Mouse (Mus musculus): ENCODE results near the gene Akna. TPM values are rescaled to one million over a fixed set of nuclear protein-coding genes. Genes with fewer than 3 reads are reported as not detected.

Akna gene
- polyA plus RNA-seq, 1 experiment from 2014 or later: 4.7 TPM

- ChIA-PET POLR2A (interaction anchor here (1.7 kb wide), 1 partner anchor 11 kb away, joined by 4 read pairs; no protein-coding TSS in a partner anchor), CTCF (no interaction called here)
- in situ Hi-C loops (cut with MboI; ENCODE audit: low pct_unique_long_range_greater_than_20kb): no loop called here
- no peak for DNase-seq (ENCODE audit: low read depth, low spot score)
- H3K27me3 ChIP-seq: no peaks in the 10 kb centered on the region
- no peak for ATAC-seq
- TF ChIP-seq CTCF (IDR thresholded peaks at IDR 0.05): no peak
These were observed 27.9 kb upstream of the Akna start for GRCm38 (mm10) chr4:63431098-63431497.

DNA sequence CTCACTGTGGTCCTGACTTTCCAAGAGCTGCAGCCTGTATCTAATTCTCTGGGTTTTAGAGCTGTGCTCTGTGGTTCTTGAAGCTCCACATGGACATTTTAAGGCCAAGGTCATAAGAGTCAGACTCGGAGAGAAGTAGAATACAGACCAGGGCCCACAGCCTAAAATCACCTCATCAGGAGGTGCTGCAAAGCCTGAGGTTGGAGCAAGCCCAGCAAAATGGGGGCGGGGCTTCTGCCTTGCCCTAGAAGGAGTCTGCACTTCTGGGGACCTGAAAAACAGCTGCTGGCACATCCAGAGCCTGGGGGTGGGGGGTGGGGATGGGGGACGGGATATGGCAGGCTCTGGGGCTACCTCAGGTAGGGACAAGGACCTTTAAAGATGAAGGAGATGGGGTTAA, 27.2 kb upstream of the Akna start:
- no peak for DNase-seq (ENCODE audit: low read depth, low spot score)
- CTCF ChIA-PET: no interaction called here

DNA sequence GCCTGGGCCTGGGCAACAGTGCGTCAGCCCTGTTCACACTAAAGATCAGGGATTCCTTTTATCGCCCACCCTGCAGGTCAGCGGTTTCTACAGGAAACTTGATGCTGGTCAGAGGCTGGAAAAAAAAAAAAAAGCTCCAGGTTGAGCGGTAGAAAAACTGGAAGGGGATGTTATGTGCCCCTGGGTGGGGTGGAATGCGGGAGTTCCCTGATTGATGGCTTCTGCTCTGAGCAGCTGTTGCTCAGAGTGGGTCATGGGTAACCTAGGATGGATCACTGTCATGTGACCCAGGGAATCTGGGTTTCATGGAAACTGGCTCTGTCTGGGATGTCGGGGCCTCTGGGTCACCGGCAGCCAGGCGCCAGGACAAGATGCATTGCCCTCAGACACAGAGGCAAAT, 23.2 kb upstream of the Akna start:
- in situ Hi-C loops (cut with MboI; ENCODE audit: low pct_unique_long_range_greater_than_20kb): no loop called here
- ChIA-PET CTCF (interaction anchor here (1.6 kb wide), 1 partner anchor 15 kb away, joined by 3 read pairs; no protein-coding TSS in a partner anchor), POLR2A (interaction anchor here (0.7 kb wide), 1 partner anchor 51 kb away, joined by 5 read pairs; no protein-coding TSS in a partner anchor)
- DNase-seq (ENCODE audit: low read depth, low spot score) (no peak), ATAC-seq (no peak)
- H3K27me3 ChIP-seq: no peaks in the 10 kb centered on the region
- no peak for TF ChIP-seq CTCF (IDR thresholded peaks at IDR 0.05)

More for the DNA sequence above, 27.2 kb upstream of the Akna start:
- in situ Hi-C loops (cut with MboI; ENCODE audit: low pct_unique_long_range_greater_than_20kb): no loop called here
- ATAC-seq: no peak
- POLR2A ChIA-PET: interaction anchor here (0.5 to 1.7 kb wide), 2 partner anchors 10 to 123 kb away, joined by 4 to 6 read pairs; no protein-coding TSS in a partner anchor
- TF ChIP-seq CTCF (IDR thresholded peaks at IDR 0.05): no peak
- H3K27me3 ChIP-seq: no peaks in the 10 kb centered on the region

GRCm38 (mm10) chr4:63423811-63424210, 20.7 kb upstream of the Akna start:
- ChIA-PET CTCF (interaction anchor here (1.4 kb wide), 1 partner anchor 16 kb away, joined by 3 read pairs; no protein-coding TSS in a partner anchor), POLR2A (interaction anchor here (0.6 kb wide), 1 partner anchor 21 kb away, joined by 4 read pairs; no protein-coding TSS in a partner anchor)
- in situ Hi-C loops (cut with MboI; ENCODE audit: low pct_unique_long_range_greater_than_20kb): loop anchor here (25.0 kb wide), 1 partner anchor 1063 kb away; no protein-coding TSS in a partner anchor
- no peak for TF ChIP-seq CTCF (IDR thresholded peaks at IDR 0.05)
- ATAC-seq (no peak), DNase-seq (ENCODE audit: low read depth, low spot score) (no peak)
- no peaks in the 10 kb centered on the region for H3K27me3 ChIP-seq

DNA sequence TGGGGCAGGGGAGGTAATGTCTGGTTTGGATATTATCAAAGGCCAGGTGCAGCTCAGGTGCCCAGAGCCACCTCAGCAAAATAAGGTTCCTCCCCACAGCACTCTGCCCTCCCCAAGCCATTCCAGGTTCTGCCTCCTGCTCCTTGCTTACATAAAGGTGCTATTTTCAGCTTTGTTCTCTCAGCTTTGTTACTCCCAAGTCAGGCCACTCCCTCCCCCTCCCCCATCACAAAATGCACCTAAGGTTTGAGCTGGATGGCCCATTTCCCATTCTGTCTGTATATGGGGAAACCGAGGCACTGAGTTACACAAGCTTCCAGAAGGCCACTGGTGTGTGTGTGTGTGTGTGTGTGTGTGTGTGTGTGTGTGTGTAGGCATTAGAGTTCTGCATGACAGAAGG, 20.1 kb upstream of the Akna start:
- no peak for TF ChIP-seq CTCF (IDR thresholded peaks at IDR 0.05)
- DNase-seq (ENCODE audit: low read depth, low spot score) (no peak), ATAC-seq (no peak)
- in situ Hi-C loops (cut with MboI; ENCODE audit: low pct_unique_long_range_greater_than_20kb): loop anchor here (25.0 kb wide), 1 partner anchor 1064 kb away; no protein-coding TSS in a partner anchor
- ChIA-PET POLR2A (interaction anchor here (0.6 kb wide), 1 partner anchor 20 kb away, joined by 4 read pairs; no protein-coding TSS in a partner anchor), CTCF (interaction anchor here (1.4 kb wide), 1 partner anchor 15 kb away, joined by 3 read pairs; no protein-coding TSS in a partner anchor)
- H3K27me3 ChIP-seq: no peaks in the 10 kb centered on the region

DNA sequence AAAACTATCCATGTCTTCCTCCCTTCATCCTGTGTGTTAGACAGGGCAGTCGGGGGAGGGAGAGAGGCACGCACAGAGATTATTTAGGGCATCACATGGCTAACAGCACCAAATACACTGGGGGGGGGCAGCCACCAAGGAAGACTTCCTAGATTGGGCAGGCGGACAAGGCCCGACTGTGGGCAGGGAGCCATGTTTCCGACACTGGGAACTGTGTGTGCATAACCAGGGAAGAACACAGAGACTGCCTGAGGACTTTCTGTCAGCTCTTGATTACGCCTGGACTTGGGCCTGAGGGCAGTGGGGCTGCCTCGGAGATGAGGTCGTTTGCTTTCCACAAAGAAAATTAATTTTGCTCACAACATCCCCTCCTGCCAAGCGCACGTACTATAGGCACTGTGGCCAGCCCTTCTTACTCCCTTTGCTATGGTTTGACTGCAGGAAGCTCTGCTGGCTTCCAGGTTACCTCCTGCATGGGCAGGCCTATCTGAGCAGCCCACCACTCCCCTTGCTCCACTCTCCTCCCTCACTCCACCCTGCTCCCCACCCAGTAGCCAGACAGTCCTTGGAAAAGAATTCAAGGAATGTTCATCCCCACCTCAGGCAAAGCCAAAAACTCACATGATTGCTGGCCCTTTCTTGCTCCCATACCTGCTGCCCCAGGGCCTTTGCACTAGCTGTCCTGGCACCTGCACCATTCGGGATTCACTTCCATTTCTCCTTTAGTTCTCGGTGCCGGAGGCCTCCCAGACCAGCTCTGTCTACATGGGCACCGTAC, 17.2 kb upstream of the Akna start:
- in situ Hi-C loops (cut with MboI; ENCODE audit: low pct_unique_long_range_greater_than_20kb): loop anchor here (25.0 kb wide), 1 partner anchor 1067 kb away; no protein-coding TSS in a partner anchor
- DNase-seq (ENCODE audit: low read depth, low spot score) (no peak), ATAC-seq (no peak)
- ChIA-PET CTCF (interaction anchor here (1.2 kb wide), 1 partner anchor 78 kb away, joined by 3 read pairs; no protein-coding TSS in a partner anchor), POLR2A (interaction anchor here (1.2 to 1.3 kb wide), 2 partner anchors 10 to 75 kb away, joined by 3 to 4 read pairs; partner anchors contain the start of gene Whrn)
- no peaks in the 10 kb centered on the region for H3K27me3 ChIP-seq
- no peak for TF ChIP-seq CTCF (IDR thresholded peaks at IDR 0.05)

DNA sequence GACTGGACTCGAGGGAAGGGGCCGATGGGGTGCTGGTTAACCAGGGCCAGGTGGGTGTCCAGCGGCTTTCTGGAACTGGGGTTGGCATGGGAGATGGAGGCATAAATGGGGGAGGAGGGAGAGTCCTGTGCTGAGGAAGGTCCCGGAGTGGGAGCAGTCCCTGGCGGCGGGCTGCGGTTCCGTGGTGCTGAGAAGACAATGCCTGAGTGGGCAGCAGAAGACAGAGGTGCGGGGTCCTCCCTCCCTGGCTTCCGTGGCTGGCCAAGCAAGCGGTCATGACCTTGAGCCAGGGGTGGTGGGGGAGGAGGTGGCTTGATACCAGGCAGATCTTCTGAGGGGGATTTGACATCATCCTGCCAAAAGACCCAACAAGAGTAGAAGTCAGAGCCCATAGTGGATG, 15.1 kb upstream of the Akna start:
- ChIA-PET CTCF (no interaction called here), POLR2A (no interaction called here)
- ATAC-seq (no peak), DNase-seq (ENCODE audit: low read depth, low spot score) (no peak)
- H3K27me3 ChIP-seq: no peaks in the 10 kb centered on the region
- TF ChIP-seq CTCF (IDR thresholded peaks at IDR 0.05): no peak
- in situ Hi-C loops (cut with MboI; ENCODE audit: low pct_unique_long_range_greater_than_20kb): loop anchor here (5.0 to 25.0 kb wide), 6 partner anchors 79 to 1069 kb away; partner anchors contain the start of gene Whrn

- in situ Hi-C loops (cut with MboI; ENCODE audit: low pct_unique_long_range_greater_than_20kb): loop anchor here (5.0 to 25.0 kb wide), 6 partner anchors 80 to 1070 kb away; partner anchors contain the start of gene Whrn
- peak; percentile 61 for ATAC-seq
- ChIA-PET CTCF (interaction anchor here (1.2 kb wide), 1 partner anchor 269 kb away, joined by 3 read pairs; no protein-coding TSS in a partner anchor), POLR2A (no interaction called here)
- no peak for TF ChIP-seq CTCF (IDR thresholded peaks at IDR 0.05)
- peak; percentile 56 for DNase-seq (ENCODE audit: low read depth, low spot score)
- H3K27me3 ChIP-seq: no peaks in the 10 kb centered on the region
These were observed 14.3 kb upstream of the Akna start for GRCm38 (mm10) chr4:63417318-63417957.

DNA sequence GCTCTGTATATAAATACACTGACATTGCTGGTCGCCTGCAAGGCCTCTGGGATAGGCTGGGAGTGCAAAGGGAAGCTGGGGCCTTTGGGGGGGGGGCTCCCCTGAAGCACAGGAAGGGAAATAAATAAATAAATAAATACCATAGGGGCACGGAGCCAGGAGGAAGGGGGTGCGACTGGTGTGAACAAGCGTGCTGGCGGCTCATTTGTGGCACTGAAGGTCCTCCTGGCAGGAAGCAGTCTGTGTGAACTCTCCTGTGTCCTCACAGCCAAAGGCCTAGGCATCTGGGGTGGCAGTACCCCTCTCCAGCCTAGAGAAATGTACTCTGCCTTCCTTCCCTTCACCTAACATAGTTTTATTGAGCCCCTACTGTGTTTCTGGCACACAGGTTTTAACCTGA, 11.8 kb upstream of the Akna start:
- no peak for DNase-seq (ENCODE audit: low read depth, low spot score)
- CTCF ChIA-PET: no interaction called here
- no peak for ATAC-seq
- TF ChIP-seq CTCF (IDR thresholded peaks at IDR 0.05): no peak
- POLR2A ChIA-PET: no interaction called here
- in situ Hi-C loops (cut with MboI; ENCODE audit: low pct_unique_long_range_greater_than_20kb): loop anchor here (5.0 to 25.0 kb wide), 6 partner anchors 82 to 1072 kb away; partner anchors contain the start of gene Whrn
- no peaks in the 10 kb centered on the region for H3K27me3 ChIP-seq

DNA sequence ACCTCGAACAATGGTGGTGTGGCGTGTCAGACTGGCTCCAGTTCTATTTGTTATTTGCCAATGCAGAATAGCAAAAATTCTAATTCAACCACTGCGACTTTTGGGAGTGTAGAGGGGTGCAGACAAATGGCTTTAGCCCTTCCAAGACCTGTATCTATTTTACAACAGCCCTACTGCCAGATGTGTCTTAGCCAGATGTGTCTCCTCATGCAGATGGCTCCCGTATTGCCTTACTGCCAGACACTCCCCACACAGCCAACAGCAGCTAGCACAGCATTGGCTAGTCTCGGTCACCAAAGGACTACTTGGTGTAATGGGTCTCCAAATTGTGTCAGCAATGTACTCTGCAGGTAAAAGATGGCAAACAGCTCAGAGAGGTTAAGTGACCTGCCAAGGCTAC, 8.1 kb upstream of the Akna start:
- TF ChIP-seq CTCF (IDR thresholded peaks at IDR 0.05): no peak
- DNase-seq (ENCODE audit: low read depth, low spot score): no peak
- ATAC-seq: no peak
- ChIA-PET POLR2A (no interaction called here), CTCF (interaction anchor here (1.4 kb wide), 1 partner anchor 43 kb away, joined by 3 read pairs; no protein-coding TSS in a partner anchor)
- H3K27me3 ChIP-seq: no peaks in the 10 kb centered on the region
- in situ Hi-C loops (cut with MboI; ENCODE audit: low pct_unique_long_range_greater_than_20kb): loop anchor here (10.0 to 25.0 kb wide), 4 partner anchors 204 to 1076 kb away; no protein-coding TSS in a partner anchor
